Mouse (Mus musculus): ENCODE data around the gene Mov10l1.

Gene Mov10l1

GRCm38 (mm10) chr15:89074613-89075477, 92.1 kb downstream of the Mov10l1 start, which contains the start of gene Trabd:
Trabd (plus strand) TSS chr15:89075124.
- no peak for DNase-seq (ENCODE audit: low spot score in 2 of 2)

GRCm38 (mm10) chr15:89075478-89076147, 92.9 kb downstream of the Mov10l1 start:
- DNase-seq (ENCODE audit: low spot score in 2 of 2): peak; percentile 73 to 85

- DNase-seq (ENCODE audit: low spot score in 2 of 2): peak in 1 of 2 experiments; percentile 55
Measured at GRCm38 (mm10) chr15:89076156-89076731, 93.5 kb downstream of the Mov10l1 start.

GRCm38 (mm10) chr15:89078208-89078836, 95.6 kb downstream of the Mov10l1 start:
- DNase-seq (ENCODE audit: low spot score in 2 of 2): no peak

GRCm38 (mm10) chr15:89083906-89084305, 101.2 kb downstream of the Mov10l1 start:
- no peak for DNase-seq (ENCODE audit: low spot score in 2 of 2)

- no peak for DNase-seq (ENCODE audit: low spot score in 2 of 2)
Measured at GRCm38 (mm10) chr15:89084826-89085225, 102.1 kb downstream of the Mov10l1 start.

- peak; percentile 79 to 88 for DNase-seq (ENCODE audit: low spot score in 2 of 2)
Measured at GRCm38 (mm10) chr15:89088607-89089247, 106.0 kb downstream of the Mov10l1 start, which contains the start of gene Selenoo. Selenoo (plus strand) TSS chr15:89089084.

GRCm38 (mm10) chr15:89089248-89090051, 106.7 kb downstream of the Mov10l1 start:
- peak in 1 of 2 experiments; percentile 38 for DNase-seq (ENCODE audit: low spot score in 2 of 2)

GRCm38 (mm10) chr15:89090662-89091061, 108.0 kb downstream of the Mov10l1 start:
- no peak for DNase-seq (ENCODE audit: low spot score in 2 of 2)

GRCm38 (mm10) chr15:89092181-89092580, 109.5 kb downstream of the Mov10l1 start:
- no peak for DNase-seq (ENCODE audit: low spot score in 2 of 2)

- DNase-seq (ENCODE audit: low spot score in 2 of 2): no peak
Measured at GRCm38 (mm10) chr15:89097450-89097849, 114.7 kb downstream of the Mov10l1 start.

GRCm38 (mm10) chr15:89098616-89099015, 115.9 kb downstream of the Mov10l1 start:
- DNase-seq (ENCODE audit: low spot score in 2 of 2): no peak

- DNase-seq (ENCODE audit: low spot score in 2 of 2): no peak
Measured at GRCm38 (mm10) chr15:89100823-89101222, 118.1 kb downstream of the Mov10l1 start.

- DNase-seq (ENCODE audit: low spot score in 2 of 2): no peak
Measured at GRCm38 (mm10) chr15:89102646-89103045, 119.9 kb downstream of the Mov10l1 start.

- no peak for DNase-seq (ENCODE audit: low spot score in 2 of 2)
Measured at GRCm38 (mm10) chr15:89103921-89104320, 121.2 kb downstream of the Mov10l1 start.

GRCm38 (mm10) chr15:89104425-89104824, 121.7 kb downstream of the Mov10l1 start:
- DNase-seq (ENCODE audit: low spot score in 2 of 2): no peak
